Mouse (Mus musculus) CD4-positive, CD25-positive, alpha-beta regulatory T cell, adult 9 weeks (primary cell): ENCODE data around the gene Tmppe. TPM values are rescaled to one million over a fixed set of nuclear protein-coding genes. Genes with fewer than 3 reads are reported as not detected.

ENCODE experiments used
- polyA plus RNA-seq: library from polyadenylated mRNA; unstranded; fragments of 100-300 nt; shearing (Covaris generic); gene quantifications from one replicate; pipeline ENCODE4 v1.2.1, GENCODE M21; 2017

The Tmppe gene
- 32.1 TPM for polyA plus RNA-seq

GRCm38 (mm10) chr9:114400949-114401684 is at the start of gene Tmppe, which contains the start of gene Glb1:
Gene Tmppe (plus strand): TSS chr9:114401105.
Gene Glb1 (plus strand): TSS chr9:114401076.

GRCm38 (mm10) chr9:114389905-114390748 is 10.8 kb upstream of the Tmppe start, which contains the start of gene Crtap:
Gene Crtap (minus strand): TSS chr9:114390675.

Other genes starting within 250 kb of the Tmppe start
- 2.3 TPM for gene Bcl2a1c, start 71.0 kb upstream of the Tmppe start, polyA plus RNA-seq
- gene Crtap, start 10.4 kb upstream of the Tmppe start, polyA plus RNA-seq: 2.0 TPM
- gene Glb1, start within 50 bp of the Tmppe start, polyA plus RNA-seq: 55.3 TPM
- 37.7 TPM for gene Ccr4, start 103.8 kb downstream of the Tmppe start, polyA plus RNA-seq
- gene C130032M10Rik, start 114.6 kb downstream of the Tmppe start, polyA plus RNA-seq: not detected
- gene Trim71, start 163.3 kb downstream of the Tmppe start, polyA plus RNA-seq: 0.02 TPM
- 66.0 TPM for gene Cnot10, start 239.1 kb downstream of the Tmppe start, polyA plus RNA-seq